Mouse (Mus musculus) kidney, adult 2 months (tissue): ENCODE results near the gene Nf1. TPM values are rescaled to one million over a fixed set of nuclear protein-coding genes. Genes with fewer than 3 reads are reported as not detected.

Experiments
- DNase-seq: peaks from one replicate; pipeline ENCODE4 v3.0.0; 2021
- H3K27ac ChIP-seq: fragments of 200-500 bp; 2 replicates; pipeline ENCODE4 v1.5.1; 2012; ENCODE audit warnings: low read depth, low read length, control low read depth, inconsistent platforms; ENCODE audit not compliant: insufficient read depth
- H3K27me3 ChIP-seq: fragments of 200-500 bp; replicated peaks from 2 replicates; pipeline ENCODE4 v1.6.1; 2012; ENCODE audit warnings: mild to moderate bottlenecking, moderate library complexity, low read length, inconsistent platforms; ENCODE audit not compliant: control insufficient read depth, insufficient read depth
- H3K36me3 ChIP-seq: fragments of 200-500 bp; 2 replicates; pipeline ENCODE4 v1.6.1; 2012; ENCODE audit warnings: mild to moderate bottlenecking, moderate library complexity, low read length, inconsistent platforms; ENCODE audit not compliant: control insufficient read depth, insufficient read depth
- H3K4me1 ChIP-seq: fragments of 200-500 bp; 2 replicates; pipeline ENCODE4 v1.6.1; 2011; ENCODE audit warnings: low read length; ENCODE audit not compliant: control insufficient read depth, insufficient read depth
- H3K4me3 ChIP-seq: fragments of 200-500 bp; 2 replicates; pipeline ENCODE4 v1.5.1; 2011; ENCODE audit warnings: mild to moderate bottlenecking, low read depth, low read length, control low read depth; ENCODE audit not compliant: insufficient read depth
- CTCF ChIP-seq: fragments of 200-500 bp; conservative IDR thresholded peaks from 2 replicates; pipeline ENCODE4 v1.5.1; 2011; ENCODE audit warnings: low read depth, mild to moderate bottlenecking, control low read depth, low read length, moderate library complexity, mixed read lengths; ENCODE audit not compliant: insufficient read depth, insufficient read length
- POLR2A ChIP-seq: fragments of 200-500 bp; IDR thresholded peaks from one replicate; pipeline ENCODE4 v1.6.1; 2011; ENCODE audit warnings: low read depth, low read length, control low read depth
- WGBS: fragments of 180-500 bp; shearing (Covaris S2); methylation state at CpG from one replicate; pipeline ENCODE4 v1.1.7; 2018; 5-methylcytosine and 5-hydroxymethylcytosine counted together
- polyA plus RNA-seq: library from polyadenylated mRNA; depleted of rRNA; stranded (reverse); fragments of >200 nt; gene quantifications from 2 replicates; pipeline ENCODE4 v1.2.3, GENCODE M21; 2012

The Nf1 gene
- polyA plus RNA-seq, 1 experiment = 10.2 TPM

GRCm38 (mm10) chr11:79520772-79521171 lies 181.3 kb downstream of the Nf1 start:
- Histone ChIP-seq H3K4me1 (peaks cover 2% of the 10 kb centered on the region; the same call in 1 of the 2 replicates), H3K36me3 (no peaks in the 10 kb centered on the region), H3K27ac (no peak overlapping the region)

GRCm38 (mm10) chr11:79521930-79522329 lies 182.4 kb downstream of the Nf1 start:
- Histone ChIP-seq H3K4me3 (no peak overlapping the region), H3K4me1 (peaks cover 4% of the 10 kb centered on the region), H3K27ac (no peak overlapping the region), H3K36me3 (no peaks in the 10 kb centered on the region), H3K27me3 (no peaks in the 10 kb centered on the region)
- TF ChIP-seq POLR2A (no peak), CTCF (no peak)
- no peak for DNase-seq

More at GRCm38 (mm10) chr11:79520772-79521171, 181.3 kb downstream of the Nf1 start:
- DNase-seq = no peak
- Histone ChIP-seq H3K4me3 (no peak overlapping the region), H3K27me3 (no peaks in the 10 kb centered on the region)
- TF ChIP-seq CTCF (no peak), POLR2A (no peak)

GRCm38 (mm10) chr11:79522944-79523343 lies 183.5 kb downstream of the Nf1 start:
- no peak overlapping the region for H3K27ac ChIP-seq
- peaks cover 12% of the 10 kb centered on the region for H3K4me1 ChIP-seq
- 93% methylated on average over 1 of the region's 1 CpGs for WGBS
- no peaks in the 10 kb centered on the region for H3K36me3 ChIP-seq
- no peak overlapping the region for H3K4me3 ChIP-seq
- H3K27me3 ChIP-seq = no peaks in the 10 kb centered on the region
- DNase-seq = no peak
- no peak for TF ChIP-seq POLR2A
- TF ChIP-seq CTCF = no peak

GRCm38 (mm10) chr11:79523560-79524309 lies 184.2 kb downstream of the Nf1 start, which contains the start of gene Evi2b:
Evi2b (minus strand) TSS chr11:79523762.
- Histone ChIP-seq H3K4me1 (peaks cover 12% of the 10 kb centered on the region), H3K36me3 (no peaks in the 10 kb centered on the region), H3K27ac (no peak within 1 kb of the TSS), H3K4me3 (no peak within 1 kb of the TSS), H3K27me3 (no peaks in the 10 kb centered on the region)
- WGBS = 66% methylated on average over 10 of the region's 10 CpGs
- TF ChIP-seq CTCF = no peak
- TF ChIP-seq POLR2A = no peak
- no peak for DNase-seq

- Histone ChIP-seq H3K27me3 (no peaks in the 10 kb centered on the region), H3K27ac (no peak overlapping the region)
Observed at GRCm38 (mm10) chr11:79524310-79524575, 184.8 kb downstream of the Nf1 start.

GRCm38 (mm10) chr11:79526549-79526948 lies 187.1 kb downstream of the Nf1 start:
- Histone ChIP-seq H3K36me3 (no peaks in the 10 kb centered on the region; the same call in 1 of the 2 replicates), H3K4me1 (peaks cover 12% of the 10 kb centered on the region), H3K27ac (peak overlapping the region; percentile 69; the same call in 1 of the 2 replicates), H3K4me3 (no peak overlapping the region), H3K27me3 (no peaks in the 10 kb centered on the region)
- no peak for DNase-seq
- 66% methylated on average over 3 of the region's 3 CpGs for WGBS
- TF ChIP-seq CTCF = no peak
- no peak for TF ChIP-seq POLR2A

More at GRCm38 (mm10) chr11:79524310-79524575, 184.8 kb downstream of the Nf1 start:
- DNase-seq = no peak
- 38% methylated on average over 1 of the region's 1 CpGs for WGBS
- TF ChIP-seq CTCF = no peak
- TF ChIP-seq POLR2A = no peak
- H3K4me1 ChIP-seq = peaks cover 12% of the 10 kb centered on the region
- no peak overlapping the region for H3K4me3 ChIP-seq
- H3K36me3 ChIP-seq = no peaks in the 10 kb centered on the region

- Histone ChIP-seq H3K27ac (peak overlapping the region; percentile 69; the same call in 1 of the 2 replicates), H3K36me3 (no peaks in the 10 kb centered on the region; the same call in 1 of the 2 replicates), H3K4me3 (no peak overlapping the region), H3K4me1 (peaks cover 12% of the 10 kb centered on the region), H3K27me3 (no peaks in the 10 kb centered on the region)
- peak; percentile 65 for DNase-seq
- 44% methylated on average over 15 of the region's 15 CpGs for WGBS
- TF ChIP-seq CTCF = no peak
- no peak for TF ChIP-seq POLR2A
Observed at GRCm38 (mm10) chr11:79527015-79527738, 187.7 kb downstream of the Nf1 start.
